Mouse (Mus musculus) forelimb bud, embryonic 11.5 days (tissue): ENCODE data around the gene Trim47.

Experiments used
- DNase-seq: peaks from one replicate; pipeline ENCODE4 v3.0.0-alpha.2; 2012; ENCODE audit warnings: low read depth, low spot score

Trim47 gene

DNA sequence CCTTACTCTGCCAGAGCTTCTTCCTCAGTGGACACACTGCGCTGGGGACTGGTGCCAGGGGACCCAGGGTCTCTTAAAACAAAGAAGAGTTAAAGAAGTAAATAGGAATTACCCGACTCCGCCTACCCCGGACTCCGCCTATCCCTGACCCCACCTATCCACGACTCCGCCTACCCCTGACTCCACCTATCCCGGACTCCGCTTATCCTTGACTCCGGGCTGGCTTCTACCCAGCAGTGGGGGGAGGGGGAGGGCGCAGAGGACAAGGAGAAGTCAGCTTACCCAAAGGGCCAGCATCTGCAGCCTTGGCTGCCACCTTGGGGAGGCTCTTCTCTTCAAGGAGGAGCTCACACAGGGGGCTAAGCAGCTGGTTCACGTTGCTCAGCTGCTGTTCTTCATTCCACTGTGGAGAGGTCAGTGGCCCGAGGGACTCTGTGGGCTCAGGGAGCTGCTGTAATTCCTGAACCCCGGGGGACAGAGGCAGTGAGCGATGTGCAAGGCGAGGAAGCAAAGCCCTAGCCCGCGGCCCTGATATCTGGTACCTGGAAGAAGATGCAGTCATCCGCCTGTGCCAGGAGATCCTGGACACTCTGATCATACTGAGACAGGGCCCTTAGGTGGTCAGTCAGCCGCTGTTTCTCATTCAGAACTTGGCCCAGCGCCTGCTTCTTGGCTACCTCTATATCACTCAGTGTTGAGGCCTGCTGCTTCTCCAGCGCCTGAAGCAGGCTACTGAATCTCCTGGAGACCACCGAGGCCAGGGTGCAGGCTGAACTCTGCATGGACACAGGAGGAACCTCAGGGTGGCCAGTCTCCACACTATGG, at the start of gene Trim47:
TSS of gene Trim47 (minus strand) at position 55 of the 825 bp plus-strand sequence.
- peak; percentile 74 for DNase-seq

DNA sequence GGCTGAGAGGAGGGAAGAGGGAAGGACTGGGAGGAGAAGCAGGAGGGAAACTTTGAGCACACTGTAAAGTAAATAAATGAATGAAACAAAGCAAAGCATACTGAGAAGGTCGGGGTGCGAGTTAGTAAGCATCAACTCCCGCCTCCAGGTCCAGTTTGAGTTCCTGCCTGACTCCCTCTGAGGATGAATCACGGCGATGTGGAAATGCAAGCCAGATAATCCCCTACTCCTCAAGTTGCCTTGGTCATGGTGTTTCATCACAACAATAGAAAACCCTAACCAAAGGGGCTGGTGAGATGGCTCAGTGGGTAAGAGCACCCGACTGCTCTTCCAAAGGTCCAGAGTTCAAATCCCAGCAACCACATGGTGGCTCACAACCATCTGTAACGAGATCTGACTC, 49.0 kb upstream of the Trim47 start:
- DNase-seq: no peak

DNA sequence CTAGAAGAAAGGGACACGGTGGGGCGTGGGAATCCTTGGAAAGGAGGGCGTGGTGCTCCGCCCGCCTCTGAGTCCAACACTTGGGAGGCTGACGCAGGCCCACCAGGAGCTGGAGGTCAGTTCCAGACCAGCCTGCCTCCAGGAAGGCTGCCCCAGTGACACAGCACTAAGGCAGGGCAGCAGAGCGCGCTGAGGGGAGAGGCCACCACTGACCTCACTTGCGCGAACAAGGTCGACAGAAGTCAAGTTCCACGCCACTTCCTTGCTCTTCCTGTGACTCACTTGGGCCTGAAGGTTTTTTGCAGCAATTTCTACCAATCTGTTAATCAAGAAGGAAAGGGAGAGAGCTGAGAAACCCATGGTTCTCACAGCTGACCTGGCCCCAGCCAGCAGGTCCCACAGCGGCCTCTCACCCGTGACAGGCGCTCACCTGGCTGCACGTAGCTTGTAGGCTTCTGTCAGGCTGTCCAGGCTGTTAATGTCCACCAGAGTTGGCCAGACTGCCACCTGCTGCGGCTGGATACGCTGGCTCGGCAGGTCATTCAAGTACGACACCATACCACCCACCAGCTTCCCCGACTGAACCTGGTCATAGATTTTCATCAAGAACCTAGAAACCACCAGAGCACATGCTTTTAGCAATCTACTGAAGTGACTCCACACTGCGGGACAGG, 47.9 kb upstream of the Trim47 start:
- DNase-seq: no peak

DNA sequence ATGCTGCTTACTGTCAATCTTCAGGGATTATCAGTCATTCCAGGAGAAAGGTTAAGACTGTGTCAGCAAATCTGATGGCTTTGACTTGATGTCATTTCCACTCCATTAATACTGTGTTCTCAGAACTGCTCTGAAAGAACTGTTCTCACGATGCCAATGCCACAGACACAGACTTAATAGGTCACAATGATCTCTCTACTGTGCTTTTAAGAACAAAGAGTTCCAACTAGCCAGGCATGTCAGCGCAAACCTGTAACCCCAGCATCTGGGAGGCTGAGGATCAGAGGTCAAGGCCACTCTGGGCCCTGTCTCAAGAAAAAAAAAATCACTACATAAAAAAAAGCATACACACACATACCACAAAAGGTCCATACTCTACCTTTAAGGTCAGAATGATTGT, 44.9 kb upstream of the Trim47 start:
- DNase-seq: no peak

DNA sequence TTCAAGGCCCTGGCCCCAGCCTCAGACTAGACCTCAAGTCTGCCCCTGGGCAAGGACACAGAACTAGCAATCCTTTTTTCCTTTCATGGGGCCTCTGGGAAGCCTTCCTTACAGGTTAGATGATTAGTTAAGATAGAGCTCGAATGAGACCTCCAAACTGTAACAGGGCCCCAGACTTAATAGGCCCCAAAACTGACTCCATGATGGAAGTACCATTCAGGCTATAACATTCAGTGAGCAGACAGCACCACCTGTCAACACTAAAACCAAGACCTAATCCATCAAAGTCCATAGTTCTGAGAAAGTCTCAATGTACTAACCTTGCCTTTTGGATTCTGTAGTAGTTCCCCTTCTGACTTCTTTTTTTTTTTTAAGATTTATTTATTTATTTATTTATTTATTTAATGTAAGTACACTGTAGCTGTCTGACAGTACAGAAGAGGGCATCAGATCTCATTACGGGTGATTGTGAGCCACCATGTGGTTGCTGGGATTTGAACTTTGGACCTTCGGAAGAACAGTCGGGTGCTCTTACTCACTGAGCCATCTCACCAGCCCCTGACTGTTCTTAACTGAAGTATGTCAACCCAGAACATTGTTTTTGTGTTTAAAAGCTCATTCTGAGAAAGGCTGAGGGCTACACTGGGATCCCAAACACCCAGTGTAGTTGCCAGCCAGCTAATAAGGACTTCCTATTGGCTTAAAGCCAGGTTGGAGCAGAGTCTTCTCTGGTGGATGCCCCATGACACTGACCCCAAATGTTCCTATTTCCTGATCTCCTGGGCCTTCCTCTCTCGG, 43.2 kb upstream of the Trim47 start:
- DNase-seq: no peak

DNA sequence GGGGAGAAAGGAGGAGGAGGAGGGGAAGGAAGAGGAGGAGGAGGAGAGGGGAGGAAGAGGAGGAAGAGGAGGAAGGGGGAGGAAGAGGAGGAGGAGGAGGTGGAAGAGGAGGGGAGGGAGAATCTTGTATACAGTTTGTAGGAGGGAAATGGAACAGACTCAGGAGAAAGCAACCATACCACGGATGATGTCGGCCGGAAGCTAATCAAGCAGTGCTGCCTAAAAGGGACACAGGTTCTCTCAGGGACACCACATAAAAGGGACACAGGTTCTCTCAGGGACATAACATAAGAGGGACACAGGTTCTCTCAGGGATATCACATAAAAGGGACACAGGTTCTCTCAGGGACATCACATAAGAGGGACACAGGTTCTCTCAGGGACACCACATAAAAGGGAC, 42.2 kb upstream of the Trim47 start:
- DNase-seq: no peak

DNA sequence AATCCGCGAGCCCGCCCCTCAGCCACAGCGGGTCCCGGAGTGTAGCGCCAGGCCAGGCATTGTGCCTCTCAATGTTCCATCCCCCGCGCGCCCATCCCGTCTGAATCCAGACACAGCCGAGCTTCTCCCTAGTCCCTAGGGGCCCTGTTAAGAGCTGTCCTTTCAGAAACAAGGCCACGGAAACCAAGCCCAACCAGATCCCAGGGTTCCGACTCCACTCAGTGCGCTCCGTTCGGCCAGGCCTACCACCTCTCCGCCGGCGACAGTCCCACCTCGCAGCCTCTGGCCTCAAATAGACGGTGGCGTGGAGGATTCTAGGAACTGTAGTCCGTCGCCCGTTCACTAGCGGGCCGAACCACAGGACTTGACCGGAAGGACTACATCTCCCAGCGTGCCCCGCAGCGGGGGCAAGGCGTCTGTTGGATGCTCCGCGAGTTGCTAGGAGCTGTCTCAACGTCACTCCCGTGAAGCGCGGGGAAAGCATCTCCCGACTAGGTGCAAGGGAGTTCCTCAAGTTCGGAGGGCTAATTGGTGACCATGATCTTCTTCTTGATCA, 41.0 kb upstream of the Trim47 start, which contains the start of gene Fbf1:
TSS of gene Fbf1 (minus strand) at position 283 of the 556 bp plus-strand sequence.
- peak; percentile 94 for DNase-seq

DNA sequence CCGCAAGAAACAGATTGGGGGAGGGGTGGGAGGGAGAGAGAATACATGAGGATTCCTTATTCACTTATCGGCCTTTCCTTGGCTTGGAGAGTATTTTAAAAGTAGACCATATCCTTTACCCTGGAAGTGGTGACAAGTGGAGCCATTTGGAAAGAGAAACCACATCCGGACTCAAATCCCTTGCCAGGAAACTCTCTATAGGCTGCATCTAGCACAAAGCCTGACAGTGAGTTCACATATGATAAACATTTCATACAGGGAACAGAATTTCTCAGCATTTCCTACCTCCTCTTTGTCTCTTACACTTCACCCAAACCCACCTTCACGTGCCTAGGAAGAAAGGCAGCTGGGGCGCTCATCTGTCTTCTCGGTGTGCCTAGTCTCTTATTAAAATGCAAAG, 40.2 kb upstream of the Trim47 start:
- peak; percentile 19 for DNase-seq

DNA sequence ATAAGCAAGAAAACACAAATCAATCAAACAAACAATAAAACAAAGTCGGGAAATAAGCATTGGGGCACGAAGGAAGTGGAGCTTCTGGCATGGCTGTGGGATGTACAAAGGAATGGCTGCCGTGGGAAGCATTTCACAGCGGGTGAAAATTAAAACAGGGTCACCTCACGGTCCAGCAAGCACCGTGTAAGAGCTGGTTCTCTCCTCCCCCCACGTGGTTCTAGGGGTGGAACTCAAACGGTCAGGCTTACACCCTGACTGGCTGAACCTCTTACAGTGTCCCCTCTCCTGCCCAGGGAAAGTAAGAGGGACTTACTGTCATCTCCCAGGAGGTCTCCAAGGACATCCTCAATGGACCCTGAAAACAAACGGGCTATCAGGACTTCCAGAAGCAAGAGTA, 36.0 kb upstream of the Trim47 start:
- no peak for DNase-seq

DNA sequence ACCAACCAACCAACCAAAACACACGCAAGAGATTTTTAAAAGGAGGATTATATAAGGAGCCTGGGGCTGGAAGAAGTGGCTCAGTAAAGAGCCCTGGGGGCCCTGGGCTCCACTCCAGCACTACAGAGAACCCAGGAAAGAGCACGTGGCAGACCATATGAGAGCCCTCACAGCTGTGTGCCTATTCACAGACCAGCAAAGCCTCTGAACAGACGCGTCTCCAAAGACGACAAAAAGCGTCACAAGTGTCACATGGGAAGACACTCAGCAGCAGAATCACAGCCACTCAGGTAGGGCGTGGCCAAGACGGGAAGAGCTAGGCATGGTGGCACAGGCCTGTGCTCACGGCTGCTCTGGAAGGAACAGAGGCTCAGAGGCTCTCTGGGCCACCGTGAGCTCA, 35.1 kb upstream of the Trim47 start:
- no peak for DNase-seq

DNA sequence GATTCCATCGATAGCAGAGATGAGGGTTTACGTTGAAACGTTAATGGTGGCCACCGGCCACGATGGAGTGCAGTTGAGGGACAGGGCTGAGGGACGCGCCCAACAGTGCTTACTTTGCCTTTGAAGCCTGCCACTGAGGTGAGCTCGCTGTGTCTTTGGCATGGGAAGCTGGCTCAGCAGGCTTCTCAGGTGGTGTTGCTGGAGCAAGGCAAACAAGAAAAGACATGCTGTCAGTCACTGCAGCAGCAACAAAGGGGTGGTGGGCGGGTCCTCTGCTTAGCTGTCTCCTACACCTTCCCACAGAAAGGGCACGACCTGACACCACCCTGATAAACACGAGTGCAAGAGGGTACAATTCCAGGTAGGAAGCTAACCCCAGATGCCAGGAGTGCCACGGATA, 34.3 kb upstream of the Trim47 start:
- DNase-seq: no peak

DNA sequence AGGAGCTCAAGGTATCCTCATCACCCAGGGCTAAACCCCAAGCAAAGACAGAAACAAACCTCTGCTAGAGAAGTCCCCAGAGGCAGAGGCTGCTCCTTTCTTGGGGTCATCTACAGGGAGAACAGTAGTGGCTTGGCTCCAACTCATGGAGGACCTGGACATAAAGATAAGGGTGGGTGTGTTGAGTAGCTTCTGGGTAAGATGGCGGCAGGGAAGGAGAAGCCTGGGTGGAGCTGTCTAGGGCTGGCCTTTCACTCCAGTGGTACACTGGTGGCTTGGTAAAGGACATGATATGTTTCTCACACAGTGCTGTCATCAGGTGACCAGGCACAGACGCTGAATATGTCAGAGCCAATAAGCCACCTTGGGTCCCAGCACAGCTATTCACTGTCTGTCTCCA, 23.9 kb upstream of the Trim47 start:
- DNase-seq: no peak

DNA sequence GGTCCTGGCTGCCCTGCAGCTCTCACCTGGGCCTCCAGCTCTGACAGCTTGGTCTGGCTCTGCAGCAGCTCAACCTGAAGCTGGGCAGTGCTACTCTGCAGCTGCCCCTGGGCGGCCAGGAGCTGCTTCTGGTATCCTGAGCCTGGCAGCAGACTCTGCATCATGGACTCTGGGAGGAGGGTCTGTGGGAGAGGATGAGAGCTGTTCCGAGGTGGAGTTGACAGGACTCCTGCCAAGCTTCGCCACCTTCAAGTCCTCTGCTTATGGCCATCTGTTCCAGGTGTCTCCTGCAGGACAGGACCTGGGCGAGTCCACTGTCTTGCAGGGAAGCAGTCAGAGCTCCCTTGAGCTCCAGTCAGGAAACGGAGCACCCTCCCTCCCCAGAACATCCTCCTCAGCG, 22.3 kb upstream of the Trim47 start:
- no peak for DNase-seq

DNA sequence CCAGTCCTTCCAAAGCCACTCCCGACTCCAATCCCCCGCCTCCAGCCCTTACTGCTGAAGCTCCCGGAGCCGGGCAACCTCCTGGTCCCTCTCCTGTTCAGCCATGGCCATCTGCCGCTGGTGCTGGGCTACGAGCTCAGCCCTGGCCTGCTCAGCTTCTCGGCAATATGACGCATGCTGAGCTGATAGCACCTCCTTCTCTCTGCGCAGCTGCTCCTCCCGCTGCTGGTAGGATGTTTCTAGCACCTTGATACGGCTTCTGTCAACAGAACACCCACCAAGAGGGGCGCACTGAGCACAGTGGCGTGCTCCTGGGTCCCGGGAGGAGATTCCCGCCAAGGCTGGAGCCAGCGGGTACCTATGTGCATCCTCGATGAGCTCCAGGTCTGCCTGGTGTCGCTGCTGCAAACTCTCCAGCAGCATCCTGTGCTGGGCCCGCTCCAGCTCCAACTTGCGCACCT, 21.8 kb upstream of the Trim47 start:
- DNase-seq: no peak

DNA sequence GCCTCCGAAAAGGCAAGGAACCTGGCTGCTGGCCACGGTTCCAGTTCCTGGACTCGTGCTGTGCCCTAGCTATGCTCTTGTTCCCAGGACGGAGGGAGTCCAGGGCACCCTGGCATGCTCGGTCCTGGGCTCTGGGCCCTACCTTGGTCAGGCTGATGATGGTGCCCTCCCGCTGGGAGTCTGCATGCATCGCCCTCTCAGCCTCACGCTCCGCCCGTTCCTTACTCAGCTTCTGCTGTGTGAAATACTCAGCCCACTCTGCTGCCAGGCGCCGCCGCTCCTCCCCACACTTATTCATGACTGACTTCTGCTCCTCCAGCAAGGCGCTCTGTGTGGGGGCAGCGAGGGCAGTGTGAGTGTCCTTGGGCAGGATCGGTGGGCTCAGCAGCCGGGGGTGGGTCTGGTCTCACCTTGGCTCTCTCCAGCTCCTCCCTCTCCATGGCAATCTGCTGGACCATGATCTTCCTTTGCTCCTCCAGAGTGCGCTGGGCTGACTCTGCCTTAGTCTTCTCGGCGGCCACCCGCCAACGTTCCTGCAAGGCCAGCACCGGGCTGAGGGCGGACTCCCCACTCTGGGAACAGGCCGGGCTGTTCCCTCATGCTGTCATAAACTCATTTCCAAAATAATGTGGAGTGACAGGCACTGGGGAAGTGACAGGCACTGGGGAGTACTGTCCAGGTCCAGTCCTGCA, 19.4 kb upstream of the Trim47 start:
- DNase-seq: no peak

DNA sequence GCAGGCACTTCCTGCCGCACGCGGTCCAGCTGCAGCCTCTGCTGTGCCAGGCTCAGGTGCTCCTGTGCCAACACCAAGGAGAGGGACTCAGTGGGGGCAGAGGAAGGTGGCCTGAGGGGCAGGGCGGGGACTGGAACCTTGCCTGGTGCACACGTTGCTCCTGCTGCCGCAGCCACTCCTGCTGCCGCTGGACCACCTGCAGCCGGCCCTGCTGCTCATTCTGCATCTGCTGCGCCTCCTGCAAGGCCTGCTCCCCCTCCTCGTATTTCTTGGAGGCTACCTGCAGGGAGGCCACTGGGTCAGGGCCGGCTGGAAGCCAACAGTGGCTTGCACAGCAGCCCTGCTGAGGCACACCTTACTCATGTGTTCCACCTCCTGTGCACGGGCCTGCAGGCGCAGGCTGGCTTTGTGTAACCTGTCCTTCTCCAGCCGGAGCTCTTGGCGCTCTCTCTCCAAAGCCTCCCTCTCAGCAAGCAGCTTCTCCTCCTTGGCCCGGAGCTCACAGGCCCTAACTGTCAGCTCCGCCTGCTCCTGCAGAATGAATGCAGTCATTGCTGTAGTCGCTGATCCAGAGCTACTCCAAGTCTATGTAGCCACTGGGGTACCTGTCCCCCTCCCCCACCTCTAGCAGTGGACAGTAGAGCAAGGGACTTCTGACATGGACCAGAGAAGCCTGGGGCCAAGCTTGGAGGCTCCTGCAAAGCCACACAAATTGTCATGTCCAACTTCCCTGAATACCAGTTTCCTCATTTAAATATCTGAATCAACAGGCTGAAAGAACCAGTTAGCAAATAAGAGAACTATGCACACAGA, 18.7 kb upstream of the Trim47 start:
- DNase-seq: no peak

DNA sequence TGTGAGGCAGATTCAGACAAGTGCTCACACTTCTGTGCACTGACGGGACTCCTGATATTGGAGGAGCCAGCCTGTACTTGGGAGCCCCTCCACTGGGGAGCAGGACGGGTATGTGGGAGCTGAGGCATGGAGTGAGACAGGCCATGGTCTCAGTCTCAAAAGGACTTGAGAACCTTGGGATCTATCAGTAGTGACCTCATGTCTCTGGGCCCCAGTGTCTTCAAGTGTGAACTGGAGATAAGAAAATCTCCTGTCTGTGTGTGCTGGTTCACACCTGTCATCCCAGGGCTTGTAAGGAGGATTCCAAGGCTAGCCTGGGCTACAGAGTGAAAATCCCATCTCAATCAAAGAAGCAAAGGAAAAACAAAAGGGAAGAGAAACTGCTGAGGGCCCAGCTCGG, 16.5 kb upstream of the Trim47 start:
- no peak for DNase-seq

DNA sequence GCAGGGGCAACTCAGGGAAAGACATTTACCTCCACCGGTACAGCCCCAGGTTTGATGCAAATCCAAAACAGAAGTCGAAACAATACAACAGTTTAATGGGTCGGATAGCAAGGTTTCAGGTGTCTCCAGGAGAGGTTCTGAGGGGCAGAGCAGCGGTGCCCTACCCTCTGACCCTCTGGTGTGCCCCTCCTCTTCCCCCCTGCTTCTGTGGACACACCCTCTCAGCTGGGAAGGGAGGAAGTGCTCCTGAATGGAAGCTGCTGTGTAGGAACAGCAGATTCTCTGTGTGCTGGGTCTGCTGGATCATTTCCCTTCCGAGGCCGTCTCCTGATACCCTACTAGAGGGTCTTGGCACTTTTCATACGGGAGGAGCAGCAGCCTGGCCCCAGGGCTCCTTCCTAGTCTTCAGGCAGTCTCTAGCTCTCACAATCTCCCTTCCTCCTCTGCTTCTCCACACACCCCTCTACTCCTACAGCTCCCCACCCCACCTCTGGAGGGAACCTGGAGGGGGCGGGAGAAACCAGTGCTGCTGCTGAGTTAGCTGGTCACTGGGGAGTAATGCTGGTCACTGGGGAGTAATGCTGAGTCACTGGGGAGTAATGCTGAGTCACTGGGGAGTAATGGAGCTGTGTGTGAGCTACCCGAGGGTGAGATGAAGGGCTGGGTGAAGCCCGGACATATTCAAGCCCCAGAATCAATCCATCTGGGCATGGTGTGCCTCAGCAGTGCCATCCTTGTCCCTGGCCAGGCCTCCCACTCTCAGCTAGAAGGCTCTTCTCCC, 15.4 kb upstream of the Trim47 start:
- DNase-seq: no peak

DNA sequence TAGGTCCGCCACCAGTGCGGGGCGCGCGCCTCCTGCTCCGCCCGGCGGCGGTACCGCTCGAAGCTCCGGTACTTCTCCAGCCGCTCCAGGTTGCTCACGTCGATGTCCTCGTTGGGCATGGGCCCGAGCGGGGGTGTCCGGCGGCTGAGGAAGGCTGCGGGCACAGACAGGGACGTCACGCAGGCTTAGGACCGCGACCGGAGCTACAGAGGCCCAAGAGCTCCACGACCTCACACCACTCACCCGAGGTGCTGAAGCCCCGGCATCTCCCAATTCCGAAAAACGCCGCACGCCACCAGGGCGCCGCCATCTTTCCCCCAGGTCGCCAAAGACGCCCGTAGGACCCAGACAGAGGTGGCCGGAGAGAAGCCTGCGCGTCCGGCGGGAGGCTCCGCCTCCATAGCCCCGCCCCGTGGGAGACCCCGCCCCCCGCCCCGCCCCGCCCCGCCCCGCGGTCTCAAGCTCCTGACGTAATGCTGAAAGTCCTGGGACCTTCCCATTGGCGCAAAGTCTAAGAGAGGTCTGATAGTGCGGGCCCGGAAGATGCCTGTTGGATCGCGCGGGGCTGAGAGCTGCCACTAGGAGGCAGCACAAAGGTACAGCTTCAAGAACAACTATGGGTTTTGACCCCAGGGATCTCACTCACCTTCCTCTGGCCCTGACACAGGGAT, 11.6 kb upstream of the Trim47 start, which contains the start of gene Mrpl38:
TSS of gene Mrpl38 (minus strand) at position 401 of the 671 bp plus-strand sequence.
- DNase-seq: peak; percentile 97
